Mouse (Mus musculus) MEL (cell line): Measurements from ENCODE around the gene Olfr743.

ENCODE experiments used
- CTCF ChIP-seq, 3 experiments: IDR thresholded peaks in 2 of 3; conservative IDR thresholded peaks in 1 of 3; 2 replicates each; pipeline ENCODE4 v1.5.1; 2011 to 2012; ENCODE audit warnings: low read length in 3 of 3, low read depth in 2 of 3, mild to moderate bottlenecking in 2 of 3, improper control_type of control experiment in 1 of 3, inconsistent platforms in 1 of 3, mixed read lengths in 1 of 3, moderate library complexity in 1 of 3; ENCODE audit not compliant: control insufficient read depth in 1 of 3, insufficient read depth in 1 of 3, poor library complexity in 1 of 3, severe bottlenecking in 1 of 3
- MYC ChIP-seq: IDR thresholded peaks from 2 replicates; pipeline ENCODE4 v1.6.1; 2011; ENCODE audit warnings: low read depth, mild to moderate bottlenecking, low read length, improper control_type of control experiment, moderate library complexity
- POLR2A ChIP-seq, 2 experiments: IDR thresholded peaks; 2 replicates each; pipeline ENCODE4 v1.6.1; 2011 to 2012; ENCODE audit warnings: low read length in 2 of 2, mild to moderate bottlenecking in 2 of 2, control low read depth in 1 of 2, improper control_type of control experiment in 1 of 2, low read depth in 1 of 2, moderate library complexity in 1 of 2; ENCODE audit not compliant: control insufficient read depth in 1 of 2, insufficient read depth in 1 of 2, poor library complexity in 1 of 2
- POLR2AphosphoS5 ChIP-seq: IDR thresholded peaks from 2 replicates; pipeline ENCODE4 v1.6.1; 2012; ENCODE audit warnings: low read depth, borderline replicate concordance, mild to moderate bottlenecking, inconsistent platforms, low read length, moderate library complexity, mixed read lengths

- no peak for TF ChIP-seq POLR2A (IDR thresholded peaks at IDR 0.05; ENCODE audit: control insufficient read depth in 1 of 2, insufficient read depth in 1 of 2, low read depth in 1 of 2, low read length in 2 of 2, poor library complexity in 1 of 2)
- no peak for TF ChIP-seq POLR2AphosphoS5
- TF ChIP-seq CTCF (IDR thresholded peaks at IDR 0.05 in 2 of 3, conservative IDR thresholded peaks at IDR 0.05 in 1 of 3; ENCODE audit: control insufficient read depth in 1 of 3, insufficient read depth in 1 of 3, low read depth in 2 of 3, low read length in 3 of 3, poor library complexity in 1 of 3, severe bottlenecking in 1 of 3), result no peak
- TF ChIP-seq MYC, result no peak
These were observed 43.2 kb upstream of the Olfr743 start for GRCm38 (mm10) chr14:50478406-50478805.
